Mouse (Mus musculus) MEL-GATA-1-ER (cell line): Measurements from ENCODE around the gene Grpel1.

ENCODE experiments used
- DNase-seq: peaks from one replicate; pipeline ENCODE4 v3.0.0-alpha.2; 2012; ENCODE audit warnings: low read depth; ENCODE audit errors: extremely low read depth

Gene Grpel1

GRCm38 (mm10) chr5:36508351-36508750 is 43.6 kb downstream of the Grpel1 start:
- DNase-seq = no peak

- no peak for DNase-seq
These were observed 46.2 kb downstream of the Grpel1 start for GRCm38 (mm10) chr5:36510956-36511355.

GRCm38 (mm10) chr5:36515126-36515525 is 50.3 kb downstream of the Grpel1 start:
- DNase-seq = no peak

GRCm38 (mm10) chr5:36515558-36515957 is 50.8 kb downstream of the Grpel1 start:
- no peak for DNase-seq

GRCm38 (mm10) chr5:36517596-36517995 is 52.8 kb downstream of the Grpel1 start:
- no peak for DNase-seq

GRCm38 (mm10) chr5:36519751-36520150 is 55.0 kb downstream of the Grpel1 start:
- DNase-seq = no peak

- peak; percentile 70 for DNase-seq
These were observed 58.0 kb downstream of the Grpel1 start for GRCm38 (mm10) chr5:36522782-36523181.

- peak; percentile 72 for DNase-seq
These were observed 58.5 kb downstream of the Grpel1 start for GRCm38 (mm10) chr5:36523219-36523703.
